Mouse (Mus musculus): ENCODE measurements around the gene Ckap4. TPM values are rescaled to one million over a fixed set of nuclear protein-coding genes. Genes with fewer than 3 reads are reported as not detected.

The Ckap4 gene
- total RNA-seq, 2 experiments from 2014 or later = 34.0 to 51.7 TPM

DNA sequence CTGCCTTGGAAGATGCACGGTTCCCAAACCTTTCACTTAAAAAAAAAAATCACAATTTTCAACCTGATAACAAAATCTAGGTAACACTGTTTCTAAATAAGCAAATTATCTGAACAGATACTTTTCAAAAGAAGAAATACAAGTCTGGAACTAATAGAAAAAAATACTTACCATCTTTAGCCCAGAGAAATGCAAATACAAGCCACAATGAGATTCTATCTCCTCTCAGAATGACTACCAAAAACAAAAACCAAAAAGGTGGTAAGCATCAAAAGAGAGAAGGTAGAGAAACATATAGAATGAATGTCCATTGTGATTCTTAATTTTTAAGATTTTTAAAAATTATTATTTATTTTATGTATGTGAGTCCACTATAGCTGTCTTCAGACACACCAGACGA, 18.6 kb upstream of the Ckap4 start:
- intact Hi-C loops (cut with DNase I; ENCODE audit: low total_unique reads) = no loop called here
- no peak for DNase-seq

DNA sequence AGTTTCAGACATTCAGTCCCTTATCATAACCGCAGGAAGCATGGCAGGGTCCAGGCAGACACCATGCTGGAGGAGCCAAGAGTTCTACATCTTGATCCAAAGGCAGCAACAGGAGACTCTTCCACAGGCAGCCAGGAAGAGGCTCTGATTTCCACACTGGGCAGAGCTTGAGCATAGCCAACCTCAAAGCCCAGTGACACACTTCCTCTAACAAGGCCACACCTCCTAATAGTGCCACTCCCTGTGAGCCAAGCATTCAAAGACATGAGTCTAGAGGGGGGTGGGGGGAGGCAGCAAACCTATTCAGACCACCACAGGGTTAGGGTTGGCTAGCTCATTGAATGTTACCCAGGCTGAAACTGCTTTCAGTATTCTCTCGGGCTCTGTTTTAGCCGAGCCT, 18.0 kb upstream of the Ckap4 start:
- intact Hi-C loops (cut with DNase I; ENCODE audit: low total_unique reads) = no loop called here
- no peak for DNase-seq

DNA sequence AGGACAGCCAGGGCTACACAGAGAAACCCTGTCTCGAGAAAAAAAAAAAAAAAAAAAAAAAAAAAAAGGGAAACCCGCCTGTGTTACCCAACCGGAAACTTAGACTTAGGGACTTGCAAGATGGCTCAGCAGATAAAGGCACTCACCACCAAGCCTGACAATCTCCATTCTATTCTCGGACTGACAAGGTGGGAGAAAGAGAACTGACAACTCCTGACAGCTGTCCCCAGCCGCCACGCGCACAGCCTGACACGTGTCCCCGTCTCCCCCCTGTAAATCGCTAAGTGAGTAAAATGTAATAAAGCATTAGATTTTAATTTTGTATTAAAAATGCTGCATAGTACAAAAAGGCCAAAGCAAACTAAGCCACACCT, 16.0 kb upstream of the Ckap4 start:
- DNase-seq = no peak
- intact Hi-C loops (cut with DNase I; ENCODE audit: low total_unique reads) = no loop called here

DNA sequence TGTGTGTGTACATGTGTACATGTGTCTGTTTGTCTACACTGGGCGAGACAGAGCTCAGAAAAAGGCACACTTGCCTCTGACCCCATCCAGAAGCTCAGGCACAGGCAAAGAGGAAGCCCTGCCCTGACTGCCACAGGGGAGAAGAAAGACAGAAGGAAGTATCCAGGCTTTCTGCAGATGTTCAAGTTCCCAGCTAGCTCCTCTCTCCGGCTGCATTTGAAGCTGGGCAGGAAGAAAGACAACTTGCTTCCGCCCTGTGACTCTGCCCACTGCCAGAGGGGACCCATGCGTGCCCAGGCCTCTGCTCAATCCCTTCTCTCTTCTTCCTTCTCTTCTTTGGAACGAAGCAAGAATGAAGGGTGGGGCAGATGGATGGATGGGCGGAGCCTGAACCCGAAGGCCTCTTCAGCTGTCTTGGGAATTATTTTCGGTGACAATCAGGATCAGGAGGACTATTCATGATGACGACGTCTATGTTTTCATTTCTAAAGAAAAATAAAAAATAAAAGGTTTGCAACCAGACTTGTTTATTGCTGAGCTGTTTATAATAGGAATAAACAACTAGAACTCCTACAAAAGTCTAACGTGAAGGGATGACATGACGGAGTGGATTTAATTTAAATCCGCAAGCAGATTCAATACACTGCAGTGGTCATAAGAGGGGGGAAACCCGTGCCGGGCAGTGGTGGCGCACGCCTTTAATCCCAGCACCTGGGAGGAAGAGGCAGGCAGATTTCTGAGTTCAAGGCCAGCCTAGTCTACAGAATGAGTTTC, 15.5 kb upstream of the Ckap4 start:
- intact Hi-C loops (cut with DNase I; ENCODE audit: low total_unique reads) = no loop called here
- no peak for DNase-seq

DNA sequence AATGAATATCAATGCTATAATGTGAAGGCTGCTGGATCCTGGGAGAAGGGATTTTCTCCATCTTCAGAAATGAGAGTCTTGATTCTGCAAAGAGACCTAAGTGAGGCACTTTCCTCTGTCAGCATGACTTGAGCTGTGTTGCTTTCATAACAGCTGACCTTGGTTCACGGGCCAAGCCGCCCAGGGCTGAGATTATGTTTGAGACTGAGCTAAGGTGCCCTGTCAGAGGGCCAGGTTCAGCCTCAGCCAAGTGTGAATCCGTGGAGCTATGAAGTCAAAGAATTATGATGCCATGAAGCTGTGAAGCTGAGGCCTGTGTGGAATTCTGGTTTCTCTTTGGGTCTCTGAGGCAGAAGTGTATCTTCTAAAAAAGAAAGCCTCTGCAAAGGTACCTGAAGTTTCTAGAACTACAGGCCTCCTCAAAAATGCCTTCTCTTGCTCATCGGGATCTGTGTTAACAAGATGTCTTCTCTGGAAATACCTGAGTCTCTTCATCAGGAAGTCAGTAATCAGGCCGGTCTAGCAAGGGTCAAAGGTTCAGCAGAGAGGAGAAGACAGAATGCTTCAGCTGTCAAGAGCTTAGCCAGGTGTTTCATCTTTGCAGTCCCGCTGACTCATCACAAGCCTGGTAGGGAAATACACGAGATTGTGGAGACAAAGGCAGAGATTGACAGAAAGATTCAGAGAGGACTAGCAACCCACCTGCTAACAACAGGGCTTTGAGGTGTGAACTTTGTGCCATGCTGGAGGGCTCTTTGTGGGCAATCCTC, 11.2 kb upstream of the Ckap4 start:
- DNase-seq = no peak
- intact Hi-C loops (cut with DNase I; ENCODE audit: low total_unique reads) = no loop called here

DNA sequence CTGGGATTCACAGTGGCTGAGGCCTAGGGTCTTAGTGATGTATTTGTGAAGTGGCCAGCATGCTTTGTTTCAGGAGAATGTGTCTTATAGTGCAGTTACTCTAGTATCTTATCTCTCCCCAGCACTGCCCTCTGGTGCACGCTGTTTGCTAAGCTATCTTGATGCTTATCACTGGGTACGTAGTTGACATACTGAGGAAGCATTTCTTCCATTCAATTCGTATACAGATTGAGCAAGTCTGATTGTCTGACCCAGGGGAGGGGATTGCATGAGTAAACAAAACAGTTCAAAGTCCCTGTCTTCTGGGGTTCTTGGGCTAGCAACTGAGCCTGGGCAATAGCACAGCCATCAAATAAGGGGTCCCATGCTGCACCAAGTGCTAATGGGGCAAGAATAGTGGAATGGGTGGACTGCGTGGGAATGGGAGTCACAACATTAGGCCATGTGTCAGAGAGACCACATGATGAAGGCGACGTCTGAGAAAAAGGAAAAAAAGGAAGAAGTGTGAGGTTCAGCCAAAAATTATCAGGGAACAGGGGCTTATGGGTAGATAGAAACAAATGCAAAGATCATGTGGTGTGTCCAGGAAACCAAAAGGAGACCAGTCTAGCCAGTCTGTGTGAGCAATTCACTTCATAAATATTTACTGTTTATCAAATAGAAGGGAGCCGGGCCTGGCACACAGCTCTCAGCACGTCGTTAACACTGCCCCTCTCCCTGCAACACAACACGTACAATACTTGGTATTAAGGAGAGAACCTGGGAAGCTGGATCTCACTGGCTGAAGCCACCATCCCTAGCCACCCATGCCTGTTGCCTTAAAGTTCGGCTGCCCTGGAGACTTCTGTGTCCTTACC, 9.2 kb upstream of the Ckap4 start:
- intact Hi-C loops (cut with DNase I; ENCODE audit: low total_unique reads) = no loop called here
- DNase-seq = no peak

DNA sequence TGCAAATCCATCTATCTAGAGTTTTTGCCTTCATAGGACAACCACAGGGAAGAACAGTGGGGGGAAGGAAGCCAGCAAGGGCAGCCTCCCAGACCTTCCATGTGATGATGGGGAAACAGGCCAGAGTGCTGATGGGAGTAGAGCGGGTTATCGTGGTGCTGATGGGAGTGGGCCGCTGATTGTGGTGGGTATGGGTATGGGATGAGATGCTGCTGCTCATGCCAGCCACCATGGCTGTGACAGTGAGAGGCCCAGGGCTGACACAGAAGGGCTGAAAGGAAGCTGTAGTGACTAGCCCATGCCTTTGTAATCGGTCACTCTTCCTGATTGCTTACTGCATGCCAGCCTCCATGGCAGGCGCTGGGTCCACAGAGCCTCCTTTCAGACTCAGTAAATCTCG, 5.8 kb upstream of the Ckap4 start:
- DNase-seq = no peak
- intact Hi-C loops (cut with DNase I; ENCODE audit: low total_unique reads) = no loop called here

DNA sequence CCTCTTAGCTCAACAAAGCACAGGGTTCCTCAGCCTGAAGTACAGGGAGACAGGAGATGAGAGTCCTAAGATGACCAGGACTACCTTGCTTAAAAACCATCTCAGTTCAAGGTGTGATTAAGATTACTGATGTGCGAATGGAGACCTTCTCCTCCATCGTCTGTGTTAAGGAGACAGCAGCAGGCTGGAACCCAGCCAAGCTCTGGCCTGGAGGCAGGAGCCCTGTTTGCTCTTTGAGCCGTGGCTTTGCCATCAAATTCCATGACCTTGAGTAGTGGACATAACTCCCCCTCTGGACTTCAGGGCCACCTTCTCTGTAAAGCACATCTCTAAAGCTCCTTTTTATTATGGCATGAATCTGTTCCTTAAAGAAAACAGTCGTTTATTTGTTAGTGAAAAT, 2.0 kb upstream of the Ckap4 start:
- intact Hi-C loops (cut with DNase I; ENCODE audit: low total_unique reads) = no loop called here
- DNase-seq = no peak

DNA sequence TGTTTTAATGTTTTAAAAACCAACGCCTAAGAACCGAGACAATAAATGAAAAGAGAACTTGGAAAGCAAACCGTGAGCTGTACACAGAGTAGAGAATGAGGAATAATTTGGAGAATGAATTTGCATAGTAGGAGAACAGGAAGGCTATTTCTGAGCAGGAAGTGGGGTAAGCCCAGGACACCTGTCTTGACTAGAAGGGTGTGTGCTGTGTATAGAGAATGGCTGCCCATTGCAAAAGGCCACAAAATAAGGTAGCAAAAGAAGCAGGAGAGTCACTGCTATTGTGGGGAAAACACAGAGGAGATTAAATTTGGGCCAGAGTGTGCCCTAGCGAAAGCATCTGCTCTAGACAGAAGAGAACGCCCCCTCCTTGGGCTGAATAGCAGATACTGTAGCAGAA, 1.6 kb upstream of the Ckap4 start:
- intact Hi-C loops (cut with DNase I; ENCODE audit: low total_unique reads) = no loop called here

DNA sequence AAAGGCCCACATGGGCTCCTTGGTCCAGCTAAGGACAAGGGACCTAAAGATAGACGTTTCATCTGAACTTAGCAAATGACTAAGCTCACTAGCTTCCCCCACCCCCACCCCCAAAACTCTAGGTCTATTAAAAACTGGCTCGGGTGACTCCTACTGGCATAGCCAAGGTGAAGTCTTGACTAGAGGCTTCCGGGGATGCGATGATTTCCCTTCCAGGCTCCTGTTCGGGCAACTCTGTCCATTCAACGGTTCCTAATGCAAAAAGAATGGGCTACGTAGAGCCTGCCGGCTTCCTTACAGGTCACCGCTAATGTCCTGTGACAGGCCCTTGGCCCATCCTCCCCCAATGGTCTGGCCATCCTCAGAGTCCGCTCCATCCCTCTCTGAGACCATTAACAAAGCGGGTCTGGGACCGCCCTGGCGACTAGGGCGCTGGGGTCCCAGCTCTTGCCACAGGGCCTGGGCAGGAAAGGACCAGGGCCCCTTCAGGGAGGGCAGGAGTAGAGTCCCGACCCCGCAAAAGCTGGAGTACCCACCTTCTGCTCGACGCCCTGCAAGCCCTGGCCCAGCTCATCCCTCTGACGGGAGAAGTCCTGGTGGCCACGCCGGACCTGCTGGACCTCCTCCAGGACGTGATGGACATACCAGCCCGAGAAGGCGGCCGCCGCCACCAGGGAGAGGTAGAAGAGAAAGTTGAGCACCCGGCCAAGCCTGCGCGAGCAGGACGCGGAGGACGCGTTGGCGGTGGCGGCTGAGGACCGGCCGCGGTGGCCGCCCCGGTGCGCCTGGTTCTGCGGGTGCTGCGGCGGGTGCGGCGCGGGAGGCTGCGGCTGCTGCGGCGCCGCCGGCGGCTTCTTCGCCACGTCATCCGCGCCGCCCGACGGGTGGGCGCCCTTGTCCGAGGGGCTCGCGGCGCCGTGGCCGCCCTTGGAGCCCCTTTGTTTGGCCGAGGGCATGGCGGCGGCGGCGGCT, 665 bp downstream of the Ckap4 start:
- intact Hi-C loops (cut with DNase I; ENCODE audit: low total_unique reads) = no loop called here

More for the DNA sequence above, 1.6 kb upstream of the Ckap4 start:
- no peak for DNase-seq

DNA sequence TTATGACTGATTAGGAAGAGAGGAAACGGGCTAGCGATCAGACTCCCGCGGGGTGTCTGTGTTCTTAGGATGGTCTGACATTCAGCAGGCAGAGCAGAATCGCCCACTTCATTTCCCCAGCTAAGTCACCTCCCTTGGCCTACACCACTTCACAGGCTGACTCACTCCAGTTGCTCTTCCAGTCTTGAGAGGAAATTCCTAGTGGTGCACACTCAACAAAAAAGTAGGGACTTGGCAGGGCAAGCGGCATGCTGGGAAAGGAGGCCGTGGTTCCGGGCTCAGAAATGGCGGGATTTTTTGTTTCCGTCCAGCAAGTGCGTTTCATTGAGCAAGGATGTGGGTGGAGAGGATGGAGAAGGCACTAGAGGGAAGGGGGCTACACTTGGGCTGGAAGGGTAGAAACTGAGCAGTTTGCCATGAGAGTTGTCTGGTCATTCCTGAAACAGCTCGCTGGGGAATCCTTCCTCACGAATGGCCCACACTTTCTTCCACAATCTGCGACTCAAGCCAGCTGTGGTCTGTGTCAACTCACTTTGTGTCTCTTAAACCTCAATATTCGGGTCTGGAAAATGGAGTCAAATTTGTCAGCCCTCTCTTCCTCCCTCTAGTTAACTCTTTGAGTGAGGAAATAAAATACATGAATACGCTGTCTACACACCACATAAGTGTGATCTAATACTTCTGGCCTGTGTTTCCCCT, 1.5 kb downstream of the Ckap4 start:
- DNase-seq = peak; percentile 64
- intact Hi-C loops (cut with DNase I; ENCODE audit: low total_unique reads) = no loop called here

More for the DNA sequence above, 665 bp downstream of the Ckap4 start:
- DNase-seq = peak; percentile 81

DNA sequence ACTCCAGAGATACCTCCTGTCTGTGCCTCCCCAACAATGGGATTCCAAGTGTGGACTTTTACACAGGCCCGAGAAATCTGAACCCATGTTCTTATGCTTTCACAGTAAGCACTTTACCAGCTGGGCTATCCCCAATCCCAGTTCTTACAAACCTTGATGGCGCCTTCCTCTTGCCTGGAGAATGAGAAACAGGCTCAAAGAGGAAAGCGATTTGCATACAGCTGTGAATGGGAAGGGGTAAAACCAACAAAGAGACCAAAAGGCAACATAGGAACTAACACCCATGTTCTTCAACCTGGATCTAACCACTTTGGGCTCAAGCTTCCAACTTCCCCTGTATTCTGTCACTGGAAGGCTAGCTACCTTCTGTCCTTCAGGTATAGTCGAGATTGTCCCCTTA, 2.3 kb downstream of the Ckap4 start:
- DNase-seq = no peak
- intact Hi-C loops (cut with DNase I; ENCODE audit: low total_unique reads) = no loop called here

DNA sequence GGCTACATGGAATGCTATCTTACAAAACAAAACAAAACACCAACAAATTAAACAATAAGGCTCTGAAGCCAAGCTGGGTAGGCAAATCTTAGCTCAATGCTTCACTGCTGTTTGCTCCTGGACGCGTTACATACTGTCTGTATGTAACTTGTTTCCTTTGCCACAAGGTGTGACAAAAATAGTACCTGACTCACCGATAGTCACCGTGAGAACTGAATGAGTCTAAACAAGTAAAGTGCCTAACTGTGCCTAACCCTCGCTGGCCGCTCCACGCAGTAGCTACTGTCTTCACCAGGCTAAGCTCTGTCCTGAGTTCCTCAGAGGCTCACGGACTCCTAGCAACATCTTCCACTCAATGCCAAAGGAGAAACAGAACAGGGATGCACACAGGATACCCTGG, 3.5 kb downstream of the Ckap4 start:
- intact Hi-C loops (cut with DNase I; ENCODE audit: low total_unique reads) = no loop called here
- no peak for DNase-seq

DNA sequence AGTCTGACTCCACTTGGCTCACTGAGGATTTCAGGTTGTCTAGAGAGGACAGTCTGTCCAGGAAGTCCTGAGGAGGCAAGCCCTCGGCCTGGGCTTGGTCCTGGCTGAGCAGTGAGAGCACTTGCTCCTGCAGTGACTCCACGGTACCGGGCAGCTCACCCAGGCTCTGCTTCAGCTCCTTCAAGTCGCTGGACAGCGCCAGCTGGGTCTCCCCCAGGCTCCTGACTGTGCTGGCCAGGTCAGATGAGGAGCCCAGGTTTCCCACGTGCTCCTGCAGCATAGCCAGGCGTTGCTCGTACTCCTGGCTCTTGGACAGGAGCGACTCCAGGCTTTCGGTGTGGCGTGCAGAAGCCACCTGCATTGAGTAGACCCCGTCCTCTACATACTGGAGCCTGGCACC, 6.2 kb downstream of the Ckap4 start:
- intact Hi-C loops (cut with DNase I; ENCODE audit: low total_unique reads) = no loop called here
- DNase-seq = peak; percentile 65

DNA sequence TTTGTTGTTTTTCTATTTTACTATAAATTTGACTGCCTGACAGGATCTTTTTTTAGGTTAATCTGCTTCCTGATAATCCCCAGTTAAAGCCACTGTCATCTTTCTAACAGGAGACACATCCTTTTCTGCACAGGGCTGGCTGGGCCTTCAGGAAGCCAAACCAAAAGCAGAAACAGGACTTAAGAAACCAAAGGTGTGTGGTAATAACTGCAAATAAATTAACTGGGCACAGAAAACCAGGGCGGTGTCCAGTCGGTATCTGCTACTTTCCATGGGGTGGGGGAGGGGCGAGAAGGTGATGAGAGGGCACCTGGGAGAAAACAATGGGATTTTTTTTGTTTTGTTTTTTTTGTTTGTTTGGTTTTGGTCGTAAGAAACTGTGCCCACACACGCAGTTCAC, 6.8 kb downstream of the Ckap4 start:
- intact Hi-C loops (cut with DNase I; ENCODE audit: low total_unique reads) = no loop called here
- DNase-seq = no peak

DNA sequence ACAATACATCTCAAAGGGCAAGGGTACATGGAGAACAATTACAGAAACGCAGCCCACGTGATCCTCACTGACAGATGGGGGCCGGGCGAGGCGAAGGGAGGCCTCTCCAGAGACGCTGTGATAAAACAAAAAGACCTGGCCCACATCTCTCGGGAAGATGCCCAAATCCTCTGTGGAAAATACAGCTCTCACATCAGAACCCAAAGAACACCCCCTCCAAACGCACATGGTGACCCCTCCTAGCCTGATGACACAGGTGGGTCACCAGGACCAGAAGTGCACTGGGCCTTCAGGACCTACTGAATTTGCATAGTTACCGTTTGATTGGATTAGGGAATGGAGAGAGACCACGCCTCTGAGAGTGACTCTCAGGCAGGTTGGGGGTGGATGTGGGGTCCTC, 7.4 kb downstream of the Ckap4 start:
- intact Hi-C loops (cut with DNase I; ENCODE audit: low total_unique reads) = no loop called here
- DNase-seq = no peak

DNA sequence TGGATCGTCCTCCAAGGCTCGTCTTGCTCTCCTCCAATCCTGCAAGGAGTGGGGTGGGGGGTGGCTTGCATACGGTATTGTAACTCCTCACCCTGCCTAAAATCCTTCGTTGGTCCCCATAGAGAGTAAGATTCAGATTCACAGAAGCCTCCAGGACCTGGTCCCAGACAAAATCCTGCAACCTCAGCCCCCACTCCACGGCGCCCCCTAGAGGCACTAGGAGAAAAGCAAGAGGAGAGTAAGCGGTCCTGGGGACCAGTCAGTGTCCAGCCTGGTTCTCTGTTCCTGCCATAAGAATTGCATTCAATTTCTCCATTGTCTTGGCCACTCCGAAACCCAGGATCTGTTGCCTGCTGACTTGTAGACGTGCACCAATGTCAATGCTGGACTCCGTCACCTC, 10.2 kb downstream of the Ckap4 start:
- no peak for DNase-seq
- intact Hi-C loops (cut with DNase I; ENCODE audit: low total_unique reads) = no loop called here

DNA sequence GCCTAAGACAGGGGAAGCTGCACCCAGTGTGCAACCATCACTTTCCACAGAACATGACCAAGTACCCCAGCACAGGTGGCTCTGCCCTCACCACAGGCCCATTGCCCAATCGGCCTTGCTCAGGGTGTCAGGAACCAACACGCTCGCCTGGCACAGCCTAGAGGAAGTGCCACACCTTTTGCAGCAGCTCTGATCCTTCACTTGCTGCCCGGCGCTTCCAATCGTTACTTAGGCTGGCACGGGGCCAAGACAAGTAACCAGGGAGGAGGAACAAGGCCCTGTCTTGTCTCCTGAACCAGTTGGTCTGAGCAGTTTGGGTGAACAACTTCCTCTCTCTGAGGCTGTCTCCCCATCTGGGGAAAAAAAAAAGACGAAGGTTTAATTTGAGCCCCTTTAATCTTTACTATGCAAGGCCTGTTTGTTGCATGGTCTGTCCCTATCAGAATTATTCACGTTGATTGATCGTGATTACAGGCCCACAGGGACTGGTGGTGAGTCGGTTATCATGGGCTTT, 17.4 kb downstream of the Ckap4 start:
- DNase-seq = peak; percentile 42
- intact Hi-C loops (cut with DNase I; ENCODE audit: low total_unique reads) = loop anchor here (5.0 to 10.0 kb wide), 2 partner anchors 88 to 116 kb away; no protein-coding TSS in a partner anchor
